Mouse (Mus musculus) heart, embryonic 13.5 days (tissue): ENCODE measurements around the gene Ippk. TPM values are rescaled to one million over a fixed set of nuclear protein-coding genes. Genes with fewer than 3 reads are reported as not detected.
A peak's percentile ranks its signal among the peaks of the same experiment; 100 is the strongest.

Experiments
- ATAC-seq: fragments of 200-750 bp; cut with Nextera tagmentation; 2 replicates; pipeline ENCODE4 v1.8.0; 2017; ENCODE audit warnings: moderate TSS enrichment; ENCODE audit not compliant: insufficient number of reproducible peaks, low FRiP score, low TSS enrichment; ENCODE audit errors: extremely low read depth
- H3K27ac ChIP-seq: fragments of 300-500 bp; sonication (generic); replicated peaks from 2 replicates; pipeline ENCODE4 v1.5.1; 2015; ENCODE audit warnings: moderate library complexity, mild to moderate bottlenecking, inconsistent platforms
- H3K27me3 ChIP-seq: fragments of 300-500 bp; sonication (generic); replicated peaks from 2 replicates; pipeline ENCODE4 v1.6.1; 2015; ENCODE audit warnings: mild to moderate bottlenecking, inconsistent platforms
- H3K36me3 ChIP-seq: fragments of 300-500 bp; sonication (generic); 2 replicates; pipeline ENCODE4 v1.6.1; 2015; ENCODE audit warnings: mild to moderate bottlenecking, inconsistent platforms
- H3K4me1 ChIP-seq: fragments of 300-500 bp; sonication (generic); 2 replicates; pipeline ENCODE4 v1.6.1; 2015; ENCODE audit warnings: inconsistent platforms
- H3K4me2 ChIP-seq: fragments of 300-500 bp; sonication (generic); 2 replicates; pipeline ENCODE4 v1.6.1; 2015; ENCODE audit warnings: inconsistent platforms, mild to moderate bottlenecking, moderate library complexity
- H3K4me3 ChIP-seq: fragments of 300-500 bp; sonication (generic); 2 replicates; pipeline ENCODE4 v1.5.1; 2015; ENCODE audit warnings: moderate library complexity, mild to moderate bottlenecking, inconsistent platforms
- H3K9ac ChIP-seq: fragments of 300-500 bp; sonication (generic); 2 replicates; pipeline ENCODE4 v1.6.1; 2015; ENCODE audit warnings: inconsistent platforms, mild to moderate bottlenecking, moderate library complexity
- H3K9me3 ChIP-seq: fragments of 300-500 bp; sonication (generic); 2 replicates; pipeline ENCODE4 v1.6.1; 2016; ENCODE audit warnings: inconsistent platforms
- WGBS: fragments of 180-500 bp; shearing (Covaris S2); methylation state at CpG from one replicate; pipeline ENCODE4 v1.1.7; 2015; ENCODE audit warnings: mixed read lengths; 5-methylcytosine and 5-hydroxymethylcytosine counted together
- polyA plus RNA-seq: library from polyadenylated mRNA; unstranded; fragments of >200 nt; fragmentation: Nextera tagmentation; extraction: Ambion mirVana; gene quantifications from 2 replicates; pipeline ENCODE4 v1.2.1, GENCODE M21; 2015

Ippk gene
- polyA plus RNA-seq, 1 experiment from 2014 or later, result 11.5 TPM

DNA sequence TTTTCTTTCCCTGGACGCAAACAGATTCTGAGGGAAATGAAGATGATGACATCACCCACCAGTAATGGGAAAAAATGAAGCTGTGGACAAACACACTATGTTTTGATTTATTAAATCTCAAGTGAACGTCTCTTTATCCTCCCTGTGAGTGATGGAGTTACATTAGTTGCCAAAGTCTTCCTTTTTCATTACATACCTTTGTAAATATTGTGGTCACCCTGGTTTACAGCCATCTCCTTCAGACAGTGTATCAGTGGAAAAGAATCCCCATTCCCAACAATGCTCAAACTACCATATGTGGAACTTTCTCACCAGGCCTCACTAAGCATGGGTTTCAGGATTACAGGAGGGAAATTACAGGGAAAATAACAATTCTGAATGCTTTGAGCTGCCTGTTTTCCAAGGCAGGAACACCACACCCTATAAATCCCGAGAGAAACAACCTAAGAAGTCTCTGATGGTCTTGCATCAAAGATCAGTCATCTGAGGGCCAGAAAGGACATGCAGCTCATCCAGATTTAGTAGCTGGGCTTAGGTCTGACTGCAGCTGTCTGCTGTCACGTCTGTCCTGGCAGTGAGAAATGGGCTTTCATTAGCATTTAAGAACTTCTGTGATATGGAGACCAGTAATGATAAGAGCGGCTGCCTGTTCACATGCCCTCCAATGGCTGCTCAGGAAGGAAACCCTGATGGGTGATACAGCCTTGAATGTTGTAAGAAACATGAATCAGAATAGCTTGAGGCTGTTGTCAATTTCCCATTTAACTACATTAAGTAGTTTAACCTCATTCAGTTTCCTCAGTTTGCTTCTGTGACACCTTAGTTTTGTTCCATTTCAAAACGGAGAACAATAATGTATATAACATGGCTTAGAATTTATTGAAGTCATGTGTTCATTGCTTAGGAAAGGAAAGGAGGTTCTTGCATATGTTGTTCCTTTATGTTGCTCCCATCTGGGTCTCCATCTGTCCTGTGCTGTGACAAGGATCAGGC, 71.6 kb downstream of the Ippk start, which contains the start of gene Tes3-ps:
TSS of gene Tes3-ps (plus strand) at position 943 of the 993 bp plus-strand sequence.
- ATAC-seq, result no peak
- Histone ChIP-seq H3K9ac (no peak within 1 kb of the TSS), H3K36me3 (no peaks in the 10 kb centered on the region), H3K27me3 (no peaks in the 10 kb centered on the region), H3K27ac (peak within 1 kb of the TSS; percentile 70), H3K4me1 (peaks cover 15% of the 10 kb centered on the region), H3K4me3 (no peak within 1 kb of the TSS), H3K9me3 (no peaks in the 10 kb centered on the region), H3K4me2 (peak within 1 kb of the TSS; percentile 14; the same call in 1 of the 2 replicates)
- WGBS, result 38% methylated on average over 6 of the region's 6 CpGs

DNA sequence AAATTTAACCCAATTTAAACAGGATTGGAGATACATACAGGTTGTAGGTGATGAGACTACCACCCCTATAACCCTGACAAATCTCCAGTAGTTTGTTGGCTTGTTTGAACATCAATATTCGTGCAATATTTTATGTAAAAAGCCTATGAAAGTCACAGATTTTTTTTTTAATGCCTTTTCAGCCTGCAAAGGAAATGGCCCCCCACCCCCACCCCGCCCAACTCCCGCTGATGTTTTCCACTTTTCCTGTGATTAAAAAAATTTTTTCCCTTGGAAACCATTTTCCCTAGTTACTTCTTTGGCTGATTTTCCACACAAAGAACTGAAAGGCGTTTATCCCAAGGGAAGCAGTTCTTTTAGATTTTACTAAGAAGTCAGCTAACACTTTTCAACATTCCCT, 83.5 kb downstream of the Ippk start, which contains the start of gene Ecm2:
TSS of gene Ecm2 (plus strand) at position 301 of the 400 bp plus-strand sequence.
- WGBS, result 70% methylated on average over 4 of the region's 4 CpGs
- H3K27me3 ChIP-seq, result no peaks in the 10 kb centered on the region
- H3K9ac ChIP-seq, result no peak within 1 kb of the TSS
- peaks cover 13% of the 10 kb centered on the region for H3K4me1 ChIP-seq
- H3K36me3 ChIP-seq, result no peaks in the 10 kb centered on the region
- H3K27ac ChIP-seq, result peak within 1 kb of the TSS; percentile 50; the same call in 1 of the 2 replicates
- peak within 1 kb of the TSS; percentile 21; the same call in 1 of the 2 replicates for H3K4me3 ChIP-seq
- peak within 1 kb of the TSS; percentile 33 for H3K4me2 ChIP-seq
- no peaks in the 10 kb centered on the region for H3K9me3 ChIP-seq
- no peak for ATAC-seq

DNA sequence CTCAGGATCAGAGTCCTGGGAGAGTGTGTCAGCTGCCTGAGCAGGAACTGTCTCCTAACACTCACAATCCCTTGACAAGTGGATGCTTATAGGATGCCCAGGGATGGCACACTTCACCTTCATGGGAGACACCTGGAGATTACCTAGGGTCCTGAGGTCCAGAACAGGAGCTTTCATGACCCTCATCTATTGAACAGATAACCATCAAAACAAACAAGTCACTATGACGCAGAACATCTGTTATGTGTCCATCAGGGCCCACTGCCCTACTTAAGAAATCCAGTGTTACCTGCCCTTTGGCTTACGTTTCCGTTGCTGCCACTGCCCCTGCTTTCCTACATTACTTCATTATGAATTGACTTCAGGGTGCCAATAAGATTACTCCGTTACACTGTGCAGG, 84.7 kb downstream of the Ippk start:
- 72% methylated on average over 4 of the region's 4 CpGs for WGBS
- Histone ChIP-seq H3K4me2 (peak overlapping the region; percentile 18), H3K9ac (no peak overlapping the region), H3K4me3 (no peak overlapping the region), H3K27me3 (no peaks in the 10 kb centered on the region), H3K4me1 (peaks cover 13% of the 10 kb centered on the region), H3K27ac (no peak overlapping the region), H3K9me3 (no peaks in the 10 kb centered on the region), H3K36me3 (no peaks in the 10 kb centered on the region)
- ATAC-seq, result no peak

DNA sequence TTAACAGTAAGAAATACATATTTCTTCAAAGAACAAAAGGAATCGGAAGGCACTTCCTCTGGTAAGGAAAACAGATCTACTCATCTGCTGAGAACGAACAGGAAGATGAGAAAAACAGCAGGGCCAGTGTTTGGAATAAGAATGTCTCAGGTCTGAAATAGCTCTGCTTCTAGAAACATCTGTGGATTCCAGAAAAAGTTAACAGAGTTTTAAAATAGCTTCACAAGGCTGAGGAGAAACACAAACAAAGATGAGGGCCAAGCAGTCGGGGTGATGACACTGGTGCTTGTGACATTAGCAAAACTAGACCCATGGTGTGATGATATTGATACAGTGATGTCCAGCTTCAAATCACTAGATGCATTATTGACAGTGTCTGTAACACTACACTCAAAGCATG, 86.1 kb downstream of the Ippk start:
- 45% methylated on average over 3 of the region's 3 CpGs for WGBS
- H3K4me1 ChIP-seq, result peaks cover 13% of the 10 kb centered on the region
- H3K9me3 ChIP-seq, result no peaks in the 10 kb centered on the region
- no peak for ATAC-seq
- H3K4me2 ChIP-seq, result no peak overlapping the region
- no peak overlapping the region for H3K9ac ChIP-seq
- no peak overlapping the region for H3K27ac ChIP-seq
- no peak overlapping the region for H3K4me3 ChIP-seq
- H3K36me3 ChIP-seq, result no peaks in the 10 kb centered on the region
- no peaks in the 10 kb centered on the region for H3K27me3 ChIP-seq

Other genes with a start within 250 kb of the Ippk start
- 61.2 and 65.2 TPM in 2 replicates for gene Ninj1, start 233.8 kb upstream of the Ippk start, polyA plus RNA-seq
- 89.0 and 91.2 TPM in 2 replicates for gene Card19, start 205.2 kb upstream of the Ippk start, polyA plus RNA-seq
- gene Susd3, start 172.5 kb upstream of the Ippk start, polyA plus RNA-seq, result 1.2 and 1.9 TPM in 2 replicates
- gene Fgd3, start 100.9 kb upstream of the Ippk start, polyA plus RNA-seq, result 0.05 and 0.23 TPM in 2 replicates
- gene Bicd2, start 79.7 kb upstream of the Ippk start, polyA plus RNA-seq, result 38.7 and 40.6 TPM in 2 replicates
- 0.72 and 1.1 TPM in 2 replicates for gene Tes3-ps, start 72.1 kb downstream of the Ippk start, polyA plus RNA-seq
- 2.7 and 3.2 TPM in 2 replicates for gene Ecm2, start 83.6 kb downstream of the Ippk start, polyA plus RNA-seq
- 7.8 and 8.6 TPM in 2 replicates for gene Aspn, start 123.2 kb downstream of the Ippk start, polyA plus RNA-seq
- gene Omd, start 161.2 kb downstream of the Ippk start, polyA plus RNA-seq, result 0.56 and 0.64 TPM in 2 replicates
- gene Ogn, start 186.8 kb downstream of the Ippk start, polyA plus RNA-seq, result 21.3 and 24.9 TPM in 2 replicates
- gene Cenpp, start 231.5 kb downstream of the Ippk start, polyA plus RNA-seq, result 23.0 and 26.9 TPM in 2 replicates
- gene Nol8, start 231.8 kb downstream of the Ippk start, polyA plus RNA-seq, result 11.5 and 12.9 TPM in 2 replicates